Mouse (Mus musculus) myocyte (in vitro differentiated cells): ENCODE data around the gene C1s1. TPM values are rescaled to one million over a fixed set of nuclear protein-coding genes. Genes with fewer than 3 reads are reported as not detected.
"Not testable (repeated sequence)": the region's sequence is repeated elsewhere in the genome, so short reads cannot be mapped to it uniquely, and the experiment has no call there.

Experiments used
- H3K27me3 ChIP-seq: one replicate; pipeline ENCODE4 v1.6.1; 2011; ENCODE audit not compliant: control insufficient read depth, insufficient read depth, insufficient read length
- H3K36me3 ChIP-seq: one replicate; pipeline ENCODE4 v1.6.1; 2011; ENCODE audit not compliant: control insufficient read depth, insufficient read depth
- H3K4me2 ChIP-seq: one replicate; pipeline ENCODE4 v1.6.1; 2011; ENCODE audit warnings: low read depth, control low read depth
- H3K4me3 ChIP-seq: one replicate; pipeline ENCODE4 v1.5.1; 2011; ENCODE audit warnings: mild to moderate bottlenecking, control low read depth, moderate library complexity
- H3K79me2 ChIP-seq: one replicate; pipeline ENCODE4 v1.6.1; 2011; ENCODE audit not compliant: control insufficient read depth, insufficient read depth
- H3ac ChIP-seq: one replicate; pipeline ENCODE4 v1.6.1; 2011; ENCODE audit not compliant: control insufficient read depth, insufficient read length
- CEBPB ChIP-seq: IDR thresholded peaks from 2 replicates; pipeline ENCODE4 v1.6.1; 2011; ENCODE audit warnings: mild to moderate bottlenecking, moderate library complexity; ENCODE audit not compliant: poor library complexity, insufficient read depth, severe bottlenecking
- E2F4 ChIP-seq: IDR thresholded peaks from one replicate; pipeline ENCODE4 v1.6.1; 2011; ENCODE audit warnings: mild to moderate bottlenecking, control low read depth, moderate library complexity; ENCODE audit not compliant: insufficient read depth
- MAX ChIP-seq: IDR thresholded peaks from one replicate; pipeline ENCODE4 v1.6.1; 2011; ENCODE audit warnings: low read depth, mild to moderate bottlenecking, control low read depth
- MYOD1 ChIP-seq, 3 experiments: IDR thresholded peaks; one replicate each; pipeline ENCODE4 v1.6.1; 2011; ENCODE audit warnings: control low read depth in 2 of 3, low read depth in 2 of 3, mild to moderate bottlenecking in 2 of 3, moderate library complexity in 1 of 3; ENCODE audit not compliant: insufficient read length in 2 of 3, control insufficient read depth in 1 of 3
- MYOG ChIP-seq, 3 experiments: IDR thresholded peaks; one replicate each; pipeline ENCODE4 v1.6.1; 2011; ENCODE audit warnings: control low read depth in 2 of 3, low read depth in 2 of 3, mild to moderate bottlenecking in 2 of 3; ENCODE audit not compliant: insufficient read length in 2 of 3, control insufficient read depth in 1 of 3, insufficient read depth in 1 of 3
- POLR2A ChIP-seq: IDR thresholded peaks from one replicate; pipeline ENCODE4 v1.6.1; 2011; ENCODE audit warnings: low read depth, mild to moderate bottlenecking, control low read depth, moderate library complexity; ENCODE audit not compliant: insufficient read length
- POLR2AphosphoS2 ChIP-seq: IDR thresholded peaks from one replicate; pipeline ENCODE4 v1.6.1; 2011; ENCODE audit warnings: low read depth, control low read depth; ENCODE audit not compliant: insufficient read length
- REST ChIP-seq: IDR thresholded peaks from one replicate; pipeline ENCODE4 v1.6.1; 2011; ENCODE audit warnings: mild to moderate bottlenecking, control low read depth, moderate library complexity; ENCODE audit not compliant: insufficient read depth, insufficient read length
- SRF ChIP-seq: IDR thresholded peaks from one replicate; pipeline ENCODE4 v1.6.1; 2011; ENCODE audit warnings: low read depth; ENCODE audit not compliant: control insufficient read depth, insufficient read length
- TCF12 ChIP-seq: IDR thresholded peaks from one replicate; pipeline ENCODE4 v1.6.1; 2011; ENCODE audit warnings: mild to moderate bottlenecking, control low read depth; ENCODE audit not compliant: poor library complexity, insufficient read depth, severe bottlenecking
- USF1 ChIP-seq: IDR thresholded peaks from one replicate; pipeline ENCODE4 v1.6.1; 2011; ENCODE audit warnings: low read depth, mild to moderate bottlenecking, control low read depth, moderate library complexity
- polyA plus RNA-seq: library from polyadenylated mRNA; unstranded; fragments of >200 nt; fragmentation: generic; extraction: Trizol; gene quantifications from one replicate; pipeline ENCODE4 v1.2.1, GENCODE M21; 2012; ENCODE audit warnings: missing spikeins

Gene C1s1
- polyA plus RNA-seq, 1 experiment = 0.24 TPM

DNA sequence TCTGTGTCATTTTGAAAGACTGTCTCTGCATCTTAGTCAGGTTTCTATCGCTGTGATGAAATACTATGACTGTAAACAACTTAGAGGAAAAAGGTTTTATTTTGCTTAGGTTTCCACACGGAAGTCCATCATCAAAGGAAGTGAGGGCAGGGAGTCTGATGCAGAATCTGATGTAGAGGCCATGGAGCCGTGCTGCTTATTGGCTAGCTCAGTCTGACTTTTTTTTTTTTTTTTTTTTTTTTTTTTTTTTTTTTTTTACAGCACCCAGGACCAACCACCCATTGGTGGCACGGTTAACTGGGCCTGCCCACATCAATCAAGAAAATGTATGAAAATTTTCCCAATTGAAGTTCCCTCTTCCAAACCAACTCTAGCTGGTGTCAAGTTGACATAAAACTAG lies 53.2 kb downstream of the C1s1 start:
- TF ChIP-seq E2F4 (no peak), TCF12 (no peak)
- Histone ChIP-seq H3K79me2 (no peaks in the 10 kb centered on the region), H3K36me3 (no peaks in the 10 kb centered on the region), H3K4me2 (no peak overlapping the region), H3ac (no peak overlapping the region), H3K27me3 (no peaks in the 10 kb centered on the region), H3K4me3 (no peak overlapping the region)

GRCm38 (mm10) chr6:124487509-124487908 lies 54.6 kb downstream of the C1s1 start:
- Histone ChIP-seq H3K4me3 (no peak overlapping the region), H3K4me2 (no peak overlapping the region), H3K79me2 (no peaks in the 10 kb centered on the region), H3ac (no peak overlapping the region), H3K36me3 (no peaks in the 10 kb centered on the region), H3K27me3 (no peaks in the 10 kb centered on the region)
- TF ChIP-seq POLR2AphosphoS2 (no peak), POLR2A (no peak), MYOD1 (IDR thresholded peaks at IDR 0.05; ENCODE audit: control insufficient read depth in 1 of 3, insufficient read length in 2 of 3, low read depth in 2 of 3) (no peak), CEBPB (no peak), USF1 (no peak), MAX (no peak), MYOG (IDR thresholded peaks at IDR 0.05; ENCODE audit: control insufficient read depth in 1 of 3, insufficient read depth in 1 of 3, insufficient read length in 2 of 3, low read depth in 2 of 3) (no peak), SRF (no peak), TCF12 (no peak), REST (no peak), E2F4 (no peak)

DNA sequence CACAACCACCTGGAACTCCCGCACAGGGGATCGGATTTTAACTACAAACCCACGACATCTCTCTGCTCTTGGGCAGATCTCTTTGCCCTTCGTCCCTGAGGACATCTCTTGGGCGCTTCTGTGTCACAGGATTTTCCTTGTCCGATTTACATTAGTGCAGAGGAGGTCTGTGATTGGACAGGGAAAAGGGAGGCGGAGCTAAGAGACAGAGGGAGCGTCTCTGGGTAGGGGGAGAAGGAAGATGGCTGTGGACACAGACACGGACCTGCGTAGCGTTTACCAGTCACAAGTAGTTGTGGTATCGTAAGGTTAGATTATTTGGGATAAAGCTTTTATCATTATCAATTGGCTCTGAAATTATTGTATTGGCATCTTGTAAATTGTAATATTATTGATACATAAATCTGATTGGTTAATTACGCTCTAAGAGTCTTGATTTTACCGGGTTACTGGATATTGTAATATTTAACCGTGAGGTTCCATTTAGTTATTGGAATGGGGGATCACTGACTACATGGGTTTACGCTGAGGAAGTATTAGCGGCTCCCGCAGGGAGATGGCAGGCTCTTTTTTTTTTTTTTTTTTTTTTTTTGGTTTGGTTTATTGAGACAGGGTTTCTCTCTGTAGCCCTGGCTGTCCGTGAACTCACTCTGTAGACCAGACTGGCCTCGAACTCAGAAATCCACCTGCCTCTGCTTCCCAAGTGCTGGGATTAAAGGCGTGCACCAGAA lies 56.6 kb downstream of the C1s1 start:
- Histone ChIP-seq H3ac (no peak overlapping the region), H3K27me3 (no peaks in the 10 kb centered on the region), H3K79me2 (no peaks in the 10 kb centered on the region), H3K4me2 (peak overlapping the region; percentile 90), H3K36me3 (no peaks in the 10 kb centered on the region), H3K4me3 (no peak overlapping the region)
- no peak for TF ChIP-seq E2F4
- TF ChIP-seq POLR2AphosphoS2 = no peak
- TF ChIP-seq TCF12 = no peak

DNA sequence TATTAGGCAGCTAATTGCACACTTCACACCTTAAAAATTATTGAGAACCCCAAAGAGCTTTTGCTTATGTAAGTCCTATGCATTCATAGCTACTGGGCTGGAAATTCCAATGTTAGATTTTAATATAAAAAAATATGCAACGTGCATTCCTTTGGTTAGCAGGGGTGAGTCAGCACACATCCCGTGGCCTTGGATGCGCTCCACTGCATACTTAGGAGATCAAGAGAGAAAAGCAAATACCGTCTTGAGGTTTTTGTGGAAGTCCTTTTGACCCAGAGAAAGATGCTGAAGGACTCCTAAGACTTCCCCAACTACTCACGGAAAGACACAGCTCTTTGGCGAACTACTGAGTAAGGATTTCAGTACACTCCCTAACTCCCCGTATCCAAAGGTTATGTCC lies 57.3 kb downstream of the C1s1 start:
- Histone ChIP-seq H3ac (no peak overlapping the region), H3K79me2 (no peaks in the 10 kb centered on the region), H3K36me3 (no peaks in the 10 kb centered on the region), H3K27me3 (no peaks in the 10 kb centered on the region), H3K4me3 (no peak overlapping the region), H3K4me2 (peak overlapping the region; percentile 90)
- TF ChIP-seq TCF12 (no peak), USF1 (no peak), CEBPB (0 out of 2 replicates have a peak, but pooled peaks have one; percentile 2)

- H3K4me3 ChIP-seq = not testable (repeated sequence)
These were observed 58.3 kb downstream of the C1s1 start for GRCm38 (mm10) chr6:124483831-124484230.

GRCm38 (mm10) chr6:124481571-124481970 lies 60.6 kb downstream of the C1s1 start:
- no peak overlapping the region for H3ac ChIP-seq
- H3K36me3 ChIP-seq = no peaks in the 10 kb centered on the region
- H3K79me2 ChIP-seq = no peaks in the 10 kb centered on the region
- no peak overlapping the region for H3K4me2 ChIP-seq
- TF ChIP-seq TCF12 = no peak
- no peak overlapping the region for H3K4me3 ChIP-seq
- H3K27me3 ChIP-seq = no peaks in the 10 kb centered on the region

More at GRCm38 (mm10) chr6:124483831-124484230, 58.3 kb downstream of the C1s1 start:
- H3K79me2 ChIP-seq, H3ac ChIP-seq, H3K27me3 ChIP-seq, H3K36me3 ChIP-seq: not testable (repeated sequence)
- peak overlapping the region; percentile 90 for H3K4me2 ChIP-seq

Other genes with a start within 250 kb of the C1s1 start
- gene Cd163, start 237.7 kb downstream of the C1s1 start, polyA plus RNA-seq = 0.24 TPM
- gene Pex5, start 127.3 kb downstream of the C1s1 start, polyA plus RNA-seq = 33.4 TPM
- gene Clstn3, start 77.6 kb downstream of the C1s1 start, polyA plus RNA-seq = 2.2 TPM
- 1.2 TPM for gene C1rl, start 49.2 kb downstream of the C1s1 start, polyA plus RNA-seq
- 1.9 TPM for gene C1ra, start 30.0 kb downstream of the C1s1 start, polyA plus RNA-seq
- 0.14 TPM for gene C1rb, start 27.9 kb upstream of the C1s1 start, polyA plus RNA-seq
- 0.07 TPM for gene C1s2, start 93.7 kb upstream of the C1s1 start, polyA plus RNA-seq
- 138 TPM for gene Lpcat3, start 120.7 kb upstream of the C1s1 start, polyA plus RNA-seq
- gene Emg1, start 169.8 kb upstream of the C1s1 start, polyA plus RNA-seq = 103 TPM
- gene Phb2, start 170.0 kb upstream of the C1s1 start, polyA plus RNA-seq = 339 TPM
- gene Ptpn6, start 196.4 kb upstream of the C1s1 start, polyA plus RNA-seq = 3.1 TPM
- gene Grcc10, start 199.0 kb upstream of the C1s1 start, polyA plus RNA-seq = 287 TPM
- gene Gm45234, start 213.7 kb upstream of the C1s1 start, polyA plus RNA-seq = not detected
- gene Atn1, start 214.2 kb upstream of the C1s1 start, polyA plus RNA-seq = 39.4 TPM
- gene Eno2, start 227.3 kb upstream of the C1s1 start, polyA plus RNA-seq = 19.5 TPM
- 0.13 TPM for gene Lrrc23, start 237.4 kb upstream of the C1s1 start, polyA plus RNA-seq